Mouse (Mus musculus) MN1 (cell line): ENCODE measurements around the gene Syt6.

Source experiments
- DNase-seq: peaks from one replicate; pipeline ENCODE4 v3.0.0-alpha.2; 2016; ENCODE audit warnings: low spot score

The Syt6 gene

DNA sequence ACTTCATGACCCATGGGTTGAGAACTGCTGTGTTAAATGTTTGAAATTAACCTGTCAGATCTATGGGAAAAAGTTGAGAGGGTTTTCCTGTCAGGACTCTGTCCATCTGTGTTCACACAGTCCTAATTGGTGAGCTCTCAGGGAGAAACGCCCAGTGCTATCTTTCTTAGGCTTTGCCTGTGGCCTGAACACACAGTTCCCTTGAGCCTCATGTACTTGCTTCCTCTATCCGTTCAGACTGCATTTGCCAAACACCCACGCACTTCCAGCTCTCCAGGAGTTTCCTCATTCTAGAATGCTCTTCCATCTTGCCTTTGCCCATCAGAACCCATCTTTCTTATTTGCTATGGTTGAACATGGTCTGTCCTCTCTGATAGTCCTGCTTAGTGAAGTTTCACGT lies 73.5 kb downstream of the Syt6 start:
- no peak for DNase-seq

DNA sequence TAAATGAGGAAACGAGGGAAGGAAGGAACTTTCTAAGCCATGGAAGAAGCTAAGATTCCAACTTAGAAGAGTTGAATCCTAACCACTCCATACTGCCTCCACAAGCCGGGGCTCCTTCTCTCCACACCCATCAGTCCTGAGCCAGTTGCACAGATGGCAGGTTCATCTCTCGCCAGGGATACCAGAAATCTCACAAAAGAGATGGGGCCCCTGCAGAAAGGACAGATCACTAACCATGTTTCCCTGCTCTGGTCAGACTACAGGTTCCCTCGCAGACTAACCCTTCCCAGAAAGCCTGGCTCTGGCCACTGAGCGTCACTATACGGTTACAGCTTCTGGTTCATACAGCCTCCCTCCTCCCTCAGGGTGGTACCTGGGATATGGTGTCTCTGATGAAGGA lies 74.7 kb downstream of the Syt6 start:
- no peak for DNase-seq

DNA sequence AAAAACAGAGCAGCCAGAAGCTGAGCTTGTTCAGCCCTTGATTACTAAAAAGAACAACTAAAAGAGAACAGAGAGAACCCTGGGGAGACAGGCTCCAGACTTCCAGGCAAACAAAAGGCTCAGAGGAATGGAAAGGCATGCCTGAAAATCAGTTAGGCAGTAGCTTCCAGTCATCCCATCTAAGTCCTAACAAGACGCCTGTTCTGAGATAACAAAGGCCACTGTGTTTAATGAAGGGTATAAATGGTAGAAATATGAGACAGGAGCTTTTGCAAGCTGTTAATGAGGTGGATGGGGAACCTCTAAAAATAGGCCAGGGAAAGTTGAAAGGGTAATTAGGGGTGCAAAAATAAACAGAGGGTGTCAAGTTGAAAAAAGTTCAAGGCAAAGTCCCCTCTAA lies 75.4 kb downstream of the Syt6 start:
- DNase-seq: no peak

DNA sequence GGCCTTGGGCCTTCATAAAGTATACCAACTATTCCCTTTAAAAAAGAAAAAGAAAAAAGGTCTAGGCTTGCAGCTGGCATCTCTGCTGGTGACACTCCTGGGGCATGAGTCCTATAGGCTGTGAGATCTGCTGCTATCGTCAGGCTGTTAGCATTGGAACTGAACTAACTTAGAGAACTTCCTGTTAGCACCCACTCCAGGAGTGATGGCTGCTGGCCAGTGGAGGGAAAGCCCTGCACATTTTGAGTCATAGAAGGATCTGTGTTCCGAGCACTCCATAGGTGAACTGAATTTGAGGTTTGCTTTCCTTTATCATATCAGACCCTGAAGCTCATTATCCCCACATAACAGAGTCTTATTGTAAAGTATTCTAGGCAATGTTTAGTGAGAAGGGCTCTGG lies 85.0 kb downstream of the Syt6 start:
- DNase-seq: no peak

- DNase-seq: no peak
These were observed 86.7 kb downstream of the Syt6 start for GRCm38 (mm10) chr3:103661714-103662113.

- no peak for DNase-seq
These were observed 88.4 kb downstream of the Syt6 start for GRCm38 (mm10) chr3:103663385-103663784.

DNA sequence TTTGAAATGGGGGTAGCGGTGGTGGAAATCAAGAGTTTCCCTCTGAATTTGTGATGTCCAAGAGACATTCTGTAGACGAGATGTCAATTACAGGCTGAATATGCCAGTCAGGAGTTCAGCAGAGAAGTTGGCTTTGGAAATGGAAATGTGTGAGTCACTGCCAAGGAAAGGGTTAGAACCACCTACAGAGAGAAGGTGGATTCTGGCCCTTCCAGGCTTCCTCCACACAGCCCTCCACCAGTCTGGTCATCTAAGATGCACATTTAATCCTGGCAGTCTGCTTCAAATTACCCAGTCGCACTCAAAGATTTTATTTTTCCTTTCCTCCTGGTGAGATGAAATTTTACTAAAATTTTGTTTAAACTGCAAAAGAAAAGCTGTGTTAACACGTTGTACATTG lies 97.1 kb downstream of the Syt6 start:
- DNase-seq: no peak

DNA sequence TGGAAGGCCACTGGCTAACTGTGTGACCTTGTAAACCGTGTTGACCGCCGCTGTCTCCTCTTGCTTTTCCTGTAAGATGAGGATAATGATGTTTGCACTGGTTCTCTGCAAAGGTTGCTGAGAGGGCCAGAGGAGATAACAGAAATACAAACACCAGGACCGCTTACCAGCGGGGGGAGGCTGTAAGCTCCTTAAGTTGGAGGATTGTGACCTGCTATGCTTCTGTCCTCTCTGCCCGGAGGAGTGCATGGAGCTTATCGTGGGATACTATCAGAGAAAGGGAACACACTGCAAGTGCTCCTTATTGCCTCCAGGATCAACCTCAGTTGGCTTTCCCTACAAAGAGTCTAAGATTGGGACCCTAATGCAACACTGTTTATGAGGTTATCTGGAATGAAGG lies 97.7 kb downstream of the Syt6 start:
- no peak for DNase-seq

GRCm38 (mm10) chr3:103678811-103679210 lies 103.8 kb downstream of the Syt6 start:
- no peak for DNase-seq

DNA sequence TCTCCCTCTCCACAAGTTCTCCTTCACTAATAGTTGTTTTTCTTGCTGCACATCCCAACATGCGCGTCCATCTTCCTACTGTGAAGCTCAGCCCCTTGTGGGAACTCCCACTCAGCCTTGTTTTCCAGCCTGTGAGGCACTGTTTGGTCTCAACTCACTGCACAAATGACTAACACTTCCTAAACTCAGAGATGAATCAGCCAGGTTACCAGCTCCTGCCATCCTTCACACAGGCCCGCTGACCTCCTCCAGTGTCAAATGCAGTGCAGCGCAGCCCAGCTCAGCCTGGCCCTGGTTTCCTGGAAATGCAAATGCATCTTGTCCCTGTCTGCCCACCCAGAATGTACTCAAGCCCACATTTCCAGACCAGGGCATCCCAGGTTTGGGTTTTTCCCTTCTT lies 107.4 kb downstream of the Syt6 start:
- DNase-seq: peak; percentile 33

DNA sequence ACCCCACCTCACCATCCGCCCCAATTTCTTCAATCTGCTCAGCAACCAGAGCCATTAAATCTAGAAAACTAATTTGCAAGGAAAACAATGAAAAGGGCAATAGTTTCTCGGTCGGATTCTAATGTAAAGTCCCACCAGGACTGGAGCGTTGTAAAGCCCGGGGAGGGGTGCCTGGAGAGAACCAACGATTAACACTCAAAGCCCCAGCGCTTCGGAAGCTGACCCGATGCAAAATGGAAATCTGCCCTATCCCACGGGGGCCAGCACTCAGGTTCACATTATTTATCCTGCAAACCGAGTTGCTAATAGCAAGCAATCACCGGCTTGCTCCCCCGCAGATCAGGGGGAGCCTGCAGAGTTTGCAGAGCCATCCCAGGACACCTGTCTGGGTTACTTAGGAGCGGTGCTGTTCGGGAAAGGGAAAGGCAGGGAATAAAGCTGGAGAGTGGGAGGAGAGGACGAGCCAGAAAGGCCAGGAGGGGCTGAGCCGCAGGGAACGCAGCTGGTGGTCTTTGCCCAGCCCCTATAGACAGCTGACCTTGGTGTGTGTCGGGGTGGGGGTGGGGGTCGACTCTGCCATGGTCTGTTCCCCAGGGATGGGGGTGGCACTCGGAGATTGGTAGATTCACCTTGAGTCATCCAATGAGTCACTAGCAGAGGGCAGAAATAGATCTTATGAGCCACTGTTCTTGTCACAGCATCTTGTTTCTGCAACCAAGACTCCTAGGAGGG lies 108.4 kb downstream of the Syt6 start:
- DNase-seq: peak; percentile 81

DNA sequence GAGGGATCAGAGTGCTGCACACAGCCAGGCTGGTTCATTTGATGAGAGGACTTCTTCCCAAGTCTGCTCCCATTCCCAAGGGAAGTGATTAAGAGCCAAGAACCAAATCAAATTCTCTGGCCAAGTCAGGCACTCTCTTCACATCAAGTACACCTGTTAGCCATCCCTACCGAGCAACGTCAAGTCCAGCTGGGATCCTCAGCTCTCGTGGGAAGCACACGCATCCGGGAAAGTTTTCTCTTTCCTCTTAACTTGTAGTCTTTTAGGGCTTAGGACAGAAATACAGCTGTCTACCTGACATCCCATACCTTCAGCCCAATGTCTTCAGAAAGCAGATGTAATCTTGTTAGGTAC lies 108.9 kb downstream of the Syt6 start:
- no peak for DNase-seq

DNA sequence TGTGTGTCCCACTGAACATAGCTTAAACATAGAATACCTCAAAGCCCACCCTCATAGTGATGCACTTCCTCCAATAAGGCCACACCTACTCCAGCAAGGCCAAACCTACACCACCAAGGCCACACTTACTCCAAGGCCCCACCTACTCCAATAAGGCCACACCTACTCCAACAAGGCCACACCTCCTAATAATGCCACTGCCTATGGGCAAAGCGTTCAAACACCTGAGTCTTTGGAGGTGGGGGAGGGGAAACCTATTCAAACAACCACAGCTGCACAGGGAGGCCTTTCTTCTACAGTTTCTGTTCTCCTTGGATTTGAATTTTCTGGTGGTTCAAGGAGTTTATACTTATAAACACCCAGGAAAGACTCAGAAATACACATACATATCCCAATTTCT lies 114.0 kb downstream of the Syt6 start:
- no peak for DNase-seq

DNA sequence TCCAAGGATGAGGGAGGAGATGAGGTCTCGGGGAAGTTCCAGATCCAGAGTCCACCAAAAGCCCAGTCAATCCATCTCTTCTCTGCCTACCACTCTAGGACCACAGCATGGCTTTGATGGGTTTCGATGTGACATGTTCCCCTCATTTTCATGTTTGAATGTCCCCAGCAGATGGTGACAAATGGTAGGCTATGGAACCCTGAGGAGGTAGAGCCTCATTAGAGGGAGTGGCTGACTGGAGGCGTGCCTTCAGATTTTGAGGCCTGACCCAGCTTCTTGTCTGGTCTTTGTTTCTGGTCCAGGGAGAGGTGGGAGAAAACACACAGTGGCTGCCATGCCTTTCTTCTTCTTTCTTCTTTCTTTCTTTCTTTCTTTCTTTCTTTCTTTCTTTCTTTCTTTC lies 115.5 kb downstream of the Syt6 start:
- DNase-seq: no peak
